Mouse (Mus musculus) cerebellum, adult 11-12 months (tissue): Measurements from ENCODE around the gene Ptk6.
A peak's percentile ranks its signal among the peaks of the same experiment; 100 is the strongest.

Source experiments
- DNase-seq: peaks from one replicate; pipeline ENCODE4 v3.0.0; 2022

Gene Ptk6

DNA sequence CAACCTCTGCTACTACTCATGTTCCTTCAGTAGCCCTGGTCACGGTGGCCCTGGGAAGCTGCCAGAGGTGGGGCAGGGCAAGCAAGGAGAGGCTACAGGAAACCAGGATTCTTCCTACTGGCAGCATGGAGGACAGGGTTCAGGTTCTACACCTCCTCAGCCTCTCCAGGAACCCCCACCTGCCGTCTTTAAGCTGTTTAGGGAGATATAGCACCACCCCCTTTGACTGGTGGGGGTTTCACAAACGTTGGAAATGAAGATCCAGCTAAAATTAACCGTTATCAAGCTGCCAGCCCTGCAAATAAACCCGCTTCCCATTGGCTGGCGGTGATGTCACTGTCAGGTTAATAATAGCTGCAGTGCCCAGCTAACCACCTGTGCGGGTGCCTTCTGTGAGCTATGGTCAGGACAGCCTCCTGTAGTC, 43.5 kb downstream of the Ptk6 start:
- DNase-seq = peak; percentile 93

DNA sequence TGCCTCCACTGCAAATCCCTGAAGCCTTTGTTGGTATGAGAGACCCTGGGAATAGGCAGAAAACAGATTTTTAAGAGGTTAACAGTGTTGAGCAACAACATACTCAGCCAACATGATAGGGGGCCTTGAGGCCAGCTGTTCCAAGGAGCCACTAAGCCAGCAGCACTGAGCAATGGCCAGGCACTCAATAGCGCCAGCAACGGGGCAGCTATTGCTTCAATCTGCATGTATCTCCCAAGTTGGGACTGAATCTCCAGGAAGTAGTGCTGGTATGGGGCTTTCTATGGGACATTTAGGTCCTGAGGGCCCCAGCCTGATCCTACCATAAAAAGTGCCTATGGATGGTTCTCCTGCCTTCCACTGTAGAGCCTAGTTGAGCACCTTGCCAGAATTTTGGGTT, 44.1 kb downstream of the Ptk6 start:
- peak; percentile 44 for DNase-seq

DNA sequence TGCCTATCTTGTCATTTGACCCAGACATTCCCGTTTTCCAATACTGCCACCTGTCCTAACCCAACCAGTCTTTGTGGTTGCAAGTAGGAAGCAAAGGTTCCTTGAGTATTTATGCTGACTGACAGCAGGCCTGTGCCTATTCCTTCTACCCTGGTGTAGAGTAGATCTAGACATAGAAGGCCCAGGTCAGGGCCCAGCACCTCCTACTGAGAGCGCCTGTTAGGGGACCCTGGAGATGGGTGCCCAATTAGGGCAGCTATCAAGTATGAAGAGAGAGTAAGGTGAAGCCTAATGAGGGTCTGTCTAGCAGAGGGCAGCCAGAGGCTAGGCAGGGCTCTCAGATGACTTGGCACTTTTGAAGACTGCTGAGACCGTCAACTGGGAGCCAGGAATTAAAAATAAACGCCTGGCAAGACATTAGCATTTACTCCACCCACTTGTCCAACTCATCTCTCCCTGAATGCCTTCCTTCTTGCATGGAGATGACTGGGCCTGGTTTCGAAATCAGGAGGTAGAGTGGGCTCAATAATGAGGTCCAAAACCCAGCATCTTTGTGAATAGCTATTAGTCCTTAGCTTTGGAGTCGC, 44.8 kb downstream of the Ptk6 start:
- DNase-seq = peak; percentile 54

DNA sequence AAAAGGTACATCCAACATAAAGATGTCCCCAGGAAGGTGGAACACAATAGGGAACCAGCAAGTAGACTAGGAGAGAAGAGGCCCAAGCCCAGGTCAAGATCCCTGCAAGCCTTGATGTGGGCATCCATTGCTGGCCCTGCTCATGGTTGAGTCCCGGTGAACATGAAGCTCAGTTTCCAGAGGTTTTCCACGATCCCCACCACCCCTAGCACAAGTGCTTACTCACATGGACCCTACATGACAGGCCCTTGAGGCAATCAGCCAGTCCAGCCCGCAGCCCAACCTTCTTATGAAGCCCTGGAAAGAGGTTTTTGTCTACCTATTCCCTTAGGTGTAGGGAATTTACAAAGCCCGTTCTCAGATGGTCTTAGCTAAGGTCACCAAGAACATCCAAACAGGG, 45.4 kb downstream of the Ptk6 start:
- no peak for DNase-seq

DNA sequence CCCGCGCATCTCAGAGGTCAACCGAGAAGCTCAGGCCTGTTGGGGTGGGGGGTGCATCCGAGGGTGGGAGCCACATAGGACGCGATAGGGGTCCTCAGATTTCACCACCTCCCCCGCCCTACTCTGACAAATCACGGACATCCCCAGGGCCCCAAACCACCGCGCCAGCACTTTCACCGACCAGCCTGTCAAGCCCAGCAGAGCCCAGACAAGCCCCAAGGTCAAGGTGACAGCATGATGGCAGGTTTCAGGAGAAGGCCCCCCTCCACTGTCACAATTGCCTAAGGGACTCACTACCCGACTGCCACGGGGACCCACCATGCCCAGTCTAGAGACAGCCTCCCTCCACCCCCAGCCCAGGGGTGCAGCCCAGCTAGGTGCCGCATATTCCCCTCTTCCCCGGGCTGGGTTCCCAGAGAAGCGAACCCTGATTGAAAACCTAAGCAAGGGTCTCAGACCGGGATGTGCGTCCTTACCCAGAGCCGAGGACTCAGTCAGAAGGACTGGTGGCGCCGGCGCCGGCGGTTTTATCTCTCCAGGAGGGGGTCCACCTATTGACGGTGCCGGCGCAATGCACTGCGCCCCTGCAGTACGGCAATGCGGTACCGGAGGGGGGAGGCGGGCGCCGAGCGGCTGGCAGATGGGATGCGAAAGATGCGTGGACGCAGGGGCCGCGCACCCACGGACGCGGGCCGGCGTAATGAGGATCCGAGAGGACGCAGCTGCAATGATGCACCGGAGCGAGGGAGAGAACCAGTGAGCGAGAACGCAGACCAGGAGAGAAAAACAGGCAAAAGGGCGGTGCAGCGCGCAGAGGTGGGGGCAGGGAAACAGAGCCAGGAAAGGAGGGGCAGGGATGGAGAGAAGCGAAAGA, 46.1 kb downstream of the Ptk6 start, which contains the start of gene Eef1a2:
Gene Eef1a2, minus strand, starts transcription at position 767 of the 874 bp plus-strand sequence.
- DNase-seq = peak; percentile 90

DNA sequence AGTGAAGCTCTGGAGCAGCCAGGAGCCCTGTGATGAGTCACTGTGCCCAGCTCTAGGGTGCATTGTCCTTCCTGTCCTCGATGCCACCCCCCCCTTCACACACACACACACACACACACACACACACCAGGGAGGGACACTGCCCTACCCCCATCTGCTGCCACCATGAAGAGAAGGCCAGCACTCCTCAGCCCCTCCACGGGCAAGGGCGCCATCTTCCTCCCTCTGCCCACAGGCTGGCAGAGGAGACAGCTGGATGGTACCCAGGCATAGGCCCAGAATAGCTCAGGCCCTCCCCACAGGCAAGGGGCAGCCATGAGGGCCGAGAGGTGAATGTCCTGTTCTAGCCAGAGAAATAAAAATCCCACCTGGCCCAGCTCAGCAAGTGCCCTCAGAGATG, 46.8 kb downstream of the Ptk6 start:
- DNase-seq = peak; percentile 89

DNA sequence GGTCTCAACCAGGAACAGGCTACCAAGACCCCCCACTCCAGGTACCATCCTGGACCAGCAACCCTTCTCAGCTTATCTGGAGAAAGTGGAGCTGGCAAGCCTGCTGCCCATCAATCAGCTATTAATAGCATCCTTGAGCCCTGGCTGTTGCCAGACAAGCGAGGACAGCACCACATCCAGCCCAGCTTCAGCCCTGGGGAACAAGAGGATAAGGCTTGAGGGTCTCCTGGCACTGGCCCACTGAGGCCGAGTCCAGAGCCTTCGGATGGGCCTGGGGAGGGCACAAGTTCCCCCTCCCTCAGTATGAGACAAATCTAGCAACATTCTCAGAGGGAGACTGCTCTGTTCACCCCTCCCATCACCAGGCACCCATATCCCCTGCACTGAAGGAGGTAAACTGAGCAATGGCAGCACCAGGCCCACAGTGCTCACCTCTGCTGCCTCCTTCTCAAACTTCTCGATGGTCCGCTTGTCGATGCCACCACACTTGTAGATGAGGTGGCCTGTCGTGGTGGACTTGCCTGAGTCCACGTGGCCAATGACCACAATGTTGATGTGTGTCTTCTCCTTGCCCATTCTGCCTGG, 47.7 kb downstream of the Ptk6 start:
- DNase-seq = peak; percentile 73

DNA sequence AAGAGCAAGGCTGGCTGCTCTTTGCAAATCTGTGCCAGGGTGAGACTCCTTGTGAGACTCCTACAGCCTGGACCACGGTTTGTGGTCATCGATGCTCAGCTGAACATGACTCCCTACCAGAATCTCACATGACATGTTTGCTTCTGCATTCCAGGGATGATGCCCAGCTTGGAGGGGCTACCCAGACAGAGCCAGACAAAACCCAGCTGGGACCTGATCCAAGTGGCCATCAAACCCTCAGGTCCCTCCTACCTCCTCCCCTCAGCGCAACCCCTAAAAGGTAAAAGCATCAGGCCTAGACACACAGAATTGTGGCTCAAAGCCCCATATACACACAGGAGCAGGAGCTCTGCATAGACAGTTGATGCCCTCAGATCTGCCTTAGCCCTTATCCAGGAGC, 48.2 kb downstream of the Ptk6 start:
- peak; percentile 68 for DNase-seq

DNA sequence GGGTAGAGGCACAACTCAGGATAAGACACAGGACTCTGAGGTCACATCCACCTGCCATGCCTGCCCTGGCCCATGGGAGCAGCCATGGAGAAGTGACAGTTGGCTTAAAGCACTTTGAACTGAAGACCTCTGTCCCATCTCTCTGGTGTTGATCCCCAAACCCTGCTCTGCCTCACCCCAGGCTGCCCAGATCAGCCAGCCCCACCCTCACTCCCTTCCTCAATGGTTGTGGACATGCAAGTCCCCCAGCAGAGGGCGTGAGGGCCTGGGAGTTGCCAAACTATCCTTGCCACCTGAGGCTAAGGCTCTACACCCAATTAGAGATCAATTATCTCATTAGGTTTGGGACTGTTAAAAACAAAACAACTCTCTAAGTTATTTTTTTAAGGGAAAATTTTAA, 48.8 kb downstream of the Ptk6 start:
- DNase-seq = peak; percentile 70

DNA sequence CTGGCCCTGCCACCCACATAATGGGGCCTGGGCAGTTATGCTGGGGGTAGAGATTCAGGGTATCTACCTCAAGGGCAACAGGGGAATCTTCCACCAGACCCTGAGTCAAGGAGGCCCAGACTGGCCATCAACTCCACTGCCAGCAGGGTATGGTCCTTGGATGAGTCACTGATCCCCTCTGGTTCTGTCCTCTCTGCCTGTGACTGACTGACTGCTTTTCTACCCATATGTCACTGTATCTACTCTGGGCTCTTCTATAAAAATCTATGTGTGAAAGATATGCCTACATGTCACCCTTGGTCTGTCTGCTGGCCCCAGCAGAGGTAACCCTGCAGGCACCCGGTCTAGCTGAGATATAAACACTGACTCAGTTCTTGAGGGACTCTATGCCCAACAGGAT, 49.5 kb downstream of the Ptk6 start:
- DNase-seq = no peak

DNA sequence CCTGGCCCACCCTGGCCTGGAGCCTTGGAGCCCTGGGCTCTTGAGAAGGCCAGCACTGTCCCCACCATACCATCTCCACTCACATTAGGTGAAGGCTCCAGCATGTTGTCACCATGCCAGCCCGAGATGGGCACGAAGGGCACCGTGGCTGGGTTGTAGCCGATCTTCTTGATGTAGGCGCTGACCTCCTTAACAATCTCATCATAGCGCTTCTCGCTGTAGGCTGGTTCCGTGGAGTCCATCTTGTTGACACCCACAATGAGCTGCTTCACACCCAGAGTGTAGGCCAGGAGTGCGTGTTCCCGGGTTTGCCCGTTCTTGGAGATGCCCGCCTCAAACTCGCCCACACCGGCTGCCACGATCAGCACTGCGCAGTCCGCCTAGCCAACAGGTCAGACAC, 49.9 kb downstream of the Ptk6 start:
- peak; percentile 68 for DNase-seq

DNA sequence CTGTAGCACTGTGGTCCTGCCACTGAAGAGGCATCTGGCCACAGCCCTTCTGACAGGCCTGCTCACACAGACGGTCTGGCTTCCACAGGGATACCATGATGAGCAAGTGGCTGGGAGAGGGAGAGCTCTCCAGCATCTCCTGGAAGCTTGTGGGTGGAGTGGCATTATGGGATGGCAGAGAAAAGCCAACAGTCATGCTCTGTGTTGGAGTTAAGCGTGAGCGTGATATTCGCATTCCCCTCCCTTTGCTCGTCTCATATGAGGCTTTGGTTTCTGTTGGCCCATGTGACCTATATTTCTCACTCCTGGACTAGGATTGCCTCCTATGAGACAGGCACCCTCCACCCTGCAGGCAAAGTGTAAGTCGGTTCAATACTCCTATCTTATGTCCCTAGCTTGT, 52.3 kb downstream of the Ptk6 start:
- DNase-seq = peak; percentile 39

DNA sequence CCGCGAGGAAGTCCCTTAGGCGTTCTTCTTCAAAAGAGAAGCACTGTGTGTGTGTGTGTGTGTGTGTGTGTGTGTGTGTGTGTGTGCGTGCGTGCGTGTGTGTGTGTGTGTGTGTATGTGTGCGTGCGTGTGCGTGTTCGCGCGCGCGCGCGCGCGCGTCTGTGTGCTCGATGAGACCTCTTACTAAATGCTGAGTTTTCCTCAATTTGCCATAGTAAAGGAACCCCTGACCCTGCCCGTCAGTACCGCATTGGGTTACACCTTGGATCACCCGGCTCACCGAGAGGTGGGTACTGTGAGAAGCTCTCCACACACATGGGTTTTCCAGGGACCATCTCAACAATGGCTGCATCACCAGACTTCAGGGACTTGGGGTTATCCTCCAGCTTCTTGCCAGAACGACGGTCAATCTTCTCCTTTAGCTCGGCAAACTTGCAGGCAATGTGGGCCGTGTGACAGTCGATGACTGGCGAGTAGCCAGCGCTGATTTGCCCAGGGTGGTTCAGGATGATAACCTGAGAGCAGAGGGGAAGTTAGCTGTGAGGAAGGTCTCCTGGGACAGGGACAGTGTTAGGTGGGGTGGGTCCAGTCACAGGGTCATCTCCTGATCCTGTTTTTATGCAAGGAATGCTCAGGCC, 54.2 kb downstream of the Ptk6 start:
- peak; percentile 65 for DNase-seq

DNA sequence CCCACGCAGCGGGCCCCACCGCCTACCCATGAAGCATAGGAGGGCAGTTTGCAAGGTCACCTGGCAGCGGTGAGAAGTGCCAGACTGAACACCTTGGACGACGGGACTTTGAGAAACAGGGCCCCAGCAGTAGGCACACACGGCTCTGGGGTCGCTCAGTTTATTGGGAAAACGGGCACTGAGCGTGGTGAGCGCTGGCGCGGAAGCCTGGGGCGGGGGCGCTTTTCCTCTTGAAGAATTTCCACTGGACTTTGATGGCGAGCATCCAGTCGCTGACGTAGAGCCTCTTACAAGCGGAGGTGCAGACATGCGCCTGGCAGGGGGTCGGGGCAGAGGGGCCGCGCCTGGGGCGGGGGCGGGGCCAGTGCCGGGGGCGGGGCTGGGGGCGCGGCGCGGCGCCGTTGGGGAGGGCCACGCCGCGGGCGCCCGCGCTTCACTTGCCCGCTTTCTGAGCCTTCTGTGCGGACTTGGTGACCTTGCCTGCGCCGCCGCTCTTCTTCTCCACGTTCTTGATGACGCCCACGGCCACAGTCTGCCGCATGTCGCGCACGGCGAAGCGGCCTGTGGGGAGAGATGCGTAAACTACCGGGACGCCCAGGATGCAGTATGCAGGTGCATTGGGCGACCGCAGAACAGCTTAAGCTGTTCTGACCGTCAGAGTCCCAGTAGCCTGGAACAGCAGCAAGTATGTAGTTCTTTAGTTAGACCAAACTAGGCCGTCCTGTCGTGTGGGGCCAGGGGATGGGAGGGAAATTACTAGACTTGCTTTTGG, 54.9 kb downstream of the Ptk6 start:
- peak; percentile 38 for DNase-seq

DNA sequence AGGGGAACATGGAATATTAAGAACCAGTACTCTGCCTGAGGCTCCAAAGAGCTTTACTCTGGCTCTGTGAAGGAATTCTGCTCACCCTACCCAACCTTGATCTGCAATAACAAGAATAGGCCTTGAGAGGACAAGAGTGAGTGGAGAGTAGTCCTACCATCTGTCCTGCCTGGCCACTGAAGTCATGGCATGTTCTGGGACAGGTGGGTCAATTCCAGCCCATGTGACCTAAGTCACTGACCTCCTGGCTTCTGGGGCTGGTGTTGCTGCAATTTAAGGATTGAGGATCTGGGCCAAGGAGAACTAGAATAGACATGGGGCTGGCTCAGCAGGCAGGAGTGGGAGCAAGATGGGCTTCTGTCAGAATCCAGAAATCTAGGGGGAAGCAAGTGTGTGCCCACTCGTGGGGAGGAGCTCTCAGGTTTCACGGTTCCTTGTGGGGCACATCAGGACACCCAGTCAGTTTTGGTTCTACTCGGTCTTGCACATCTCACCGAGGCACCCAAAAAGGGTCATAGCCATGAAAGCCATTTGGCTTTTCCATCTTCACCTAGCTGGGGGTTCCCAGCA, 55.5 kb downstream of the Ptk6 start:
- peak; percentile 65 for DNase-seq

DNA sequence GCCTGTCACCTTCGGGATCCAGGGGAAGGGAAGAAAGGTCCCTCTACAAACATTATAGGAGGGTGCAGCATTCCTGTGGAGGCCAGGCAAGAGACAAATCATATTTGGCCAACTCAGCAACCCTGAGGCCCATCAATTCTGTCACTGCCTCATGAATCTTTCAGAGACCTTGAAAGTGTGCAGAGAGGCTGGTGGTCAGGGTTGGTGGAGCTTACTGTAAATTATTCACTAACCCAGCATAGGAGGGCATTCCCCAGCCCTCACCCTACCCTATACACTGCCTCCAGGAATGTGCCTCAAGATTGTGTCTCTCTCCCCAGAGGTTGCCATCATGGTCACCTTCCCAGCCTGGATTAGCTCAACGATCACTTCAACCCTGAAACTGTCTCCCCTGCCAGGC, 57.9 kb downstream of the Ptk6 start:
- no peak for DNase-seq
